Mouse (Mus musculus): ENCODE data around the gene Krtap5-5. TPM values are rescaled to one million over a fixed set of nuclear protein-coding genes. Genes with fewer than 3 reads are reported as not detected.
A peak's percentile ranks its signal among the peaks of the same experiment; 100 is the strongest.
"Not testable (repeated sequence)": the region's sequence is repeated elsewhere in the genome, so short reads cannot be mapped to it uniquely, and the experiment has no call there.

Gene Krtap5-5
- polyA plus RNA-seq (2015; fragmentation: Nextera tagmentation; extraction: Ambion mirVana) = not detected in 2 replicates

DNA sequence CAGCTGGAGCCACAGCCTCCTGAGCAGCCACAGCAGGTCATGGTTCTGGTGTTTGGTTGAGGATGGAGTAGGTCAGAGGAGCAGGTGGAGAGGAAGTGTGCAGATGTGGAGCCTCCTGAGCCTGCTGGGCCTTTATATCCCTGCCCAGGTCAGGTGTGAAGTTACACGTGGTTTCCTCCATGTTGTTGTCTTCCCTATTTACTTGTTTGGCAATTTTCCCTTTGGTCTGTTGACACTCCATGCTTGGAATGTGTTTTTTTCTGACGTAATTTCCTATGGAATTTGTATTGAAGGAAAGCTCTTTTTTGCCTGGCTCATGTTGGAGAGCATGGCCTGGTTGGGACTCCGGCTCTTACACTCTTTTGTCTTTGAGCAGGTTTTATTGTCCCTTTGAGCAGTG is at the start of gene Krtap5-5:
Krtap5-5 (minus strand) TSS at position 101 of the 400 bp plus-strand sequence.
- not testable (repeated sequence) for H3K36me3 ChIP-seq; H3K4me1 ChIP-seq (replicated peaks); H3K4me3 ChIP-seq (replicated peaks); H3K27me3 ChIP-seq (replicated peaks); ATAC-seq; H3K4me2 ChIP-seq (replicated peaks); H3K9ac ChIP-seq; H3K27ac ChIP-seq; H3K9me3 ChIP-seq
- WGBS = 56% methylated on average over 3 of the region's 3 CpGs

DNA sequence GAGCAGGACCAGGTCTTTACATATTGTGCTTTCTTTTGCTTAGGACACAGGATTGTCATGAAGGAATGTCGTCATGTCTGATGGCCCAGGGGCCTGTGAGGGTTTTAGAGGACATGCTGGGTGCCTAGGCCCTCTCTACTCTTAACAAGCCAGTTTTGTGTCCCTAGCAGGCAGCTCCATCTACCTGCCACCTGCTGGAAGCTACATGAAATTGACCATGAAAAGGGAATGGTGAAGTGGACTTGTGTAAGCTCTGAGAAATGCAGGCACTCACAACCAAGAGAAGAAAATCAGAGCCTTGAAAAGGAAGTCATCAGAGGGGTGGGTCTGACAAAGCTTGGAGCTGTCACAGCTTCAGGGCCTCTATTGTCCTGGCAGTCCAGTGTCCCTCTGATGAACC is 49.5 kb upstream of the Krtap5-5 start:
- H3K36me3 ChIP-seq; H3K9ac ChIP-seq; H3K4me3 ChIP-seq (replicated peaks); H3K4me2 ChIP-seq (replicated peaks); H3K27me3 ChIP-seq (replicated peaks); H3K4me1 ChIP-seq (replicated peaks); ATAC-seq; H3K9me3 ChIP-seq; H3K27ac ChIP-seq: not testable (repeated sequence)
- WGBS = 75% methylated on average over 1 of the region's 1 CpGs

DNA sequence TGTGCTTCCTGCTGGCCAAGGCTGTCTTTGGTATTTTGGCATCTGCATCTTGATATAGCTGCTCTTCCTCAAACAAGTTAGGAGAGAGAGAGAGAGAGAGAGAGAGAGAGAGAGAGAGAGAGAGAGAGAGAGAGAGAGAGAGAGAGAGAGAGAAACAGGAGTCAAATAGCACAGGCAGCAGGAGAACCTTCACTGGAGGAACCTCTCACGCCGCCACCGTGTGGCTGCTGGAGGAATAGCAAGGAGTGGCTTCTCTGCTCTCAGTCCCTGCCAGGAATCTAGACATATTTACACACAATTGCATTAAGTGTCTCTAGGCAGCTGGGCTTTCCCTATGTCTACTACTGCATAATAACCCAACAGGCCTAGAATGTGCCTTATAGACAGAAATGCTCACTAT is 48.4 kb upstream of the Krtap5-5 start:
- H3K9me3 ChIP-seq; H3K4me3 ChIP-seq (replicated peaks); H3K27ac ChIP-seq; H3K27me3 ChIP-seq (replicated peaks); H3K9ac ChIP-seq; H3K4me2 ChIP-seq (replicated peaks); H3K4me1 ChIP-seq (replicated peaks); H3K36me3 ChIP-seq: not testable (repeated sequence)
- WGBS = 0% methylated on average over 3 of the region's 3 CpGs
- peak; percentile 75; the same call in 1 of the 2 replicates for ATAC-seq

DNA sequence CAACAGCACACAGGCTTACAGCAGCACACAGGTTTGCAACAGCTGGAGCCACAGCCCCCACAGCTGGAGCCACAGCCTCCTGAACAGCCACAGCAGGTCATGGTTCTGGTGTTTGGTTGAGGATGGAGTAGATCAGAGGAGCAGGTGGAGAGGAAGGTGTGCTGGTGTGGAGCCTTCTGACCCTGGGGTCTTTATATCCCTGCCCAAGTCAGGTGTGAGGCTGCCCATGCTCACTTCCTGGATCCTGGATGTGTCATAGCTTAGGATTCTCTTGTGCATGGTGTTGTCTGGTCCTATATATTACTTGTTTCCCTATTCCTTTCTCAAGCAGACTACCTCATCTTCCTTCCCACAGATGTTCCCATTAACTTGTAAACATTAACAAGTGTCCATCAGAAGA is 44.5 kb upstream of the Krtap5-5 start, which contains the start of gene Gm4559:
Gm4559 (minus strand) TSS at position 101 of the 400 bp plus-strand sequence.
- not testable (repeated sequence) for H3K9me3 ChIP-seq; H3K4me1 ChIP-seq (replicated peaks); H3K36me3 ChIP-seq; ATAC-seq; H3K4me2 ChIP-seq (replicated peaks); H3K4me3 ChIP-seq (replicated peaks); H3K27ac ChIP-seq; H3K9ac ChIP-seq; H3K27me3 ChIP-seq (replicated peaks)

DNA sequence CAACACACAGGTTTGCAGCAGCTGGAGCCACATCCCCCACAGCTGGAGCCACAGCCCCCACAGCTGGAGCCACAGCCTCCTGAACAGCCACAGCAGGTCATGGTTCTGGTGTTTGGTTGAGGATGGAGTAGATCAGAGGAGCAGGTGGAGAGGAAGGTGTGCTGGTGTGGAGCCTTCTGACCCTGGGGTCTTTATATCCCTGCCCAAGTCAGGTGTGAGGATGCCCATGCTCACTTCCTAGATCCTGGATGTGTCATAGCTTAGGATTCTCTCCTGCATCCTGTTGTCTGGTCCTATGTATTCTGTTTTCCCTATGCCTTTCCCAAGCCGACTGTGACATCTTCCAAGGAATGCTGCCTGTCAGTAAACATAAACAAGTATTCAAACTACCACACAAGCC is 28.5 kb upstream of the Krtap5-5 start, which contains the start of gene Gm2431:
Gm2431 (minus strand) TSS at position 101 of the 400 bp plus-strand sequence.
- not testable (repeated sequence) for H3K4me3 ChIP-seq (replicated peaks); ATAC-seq; H3K9me3 ChIP-seq

DNA sequence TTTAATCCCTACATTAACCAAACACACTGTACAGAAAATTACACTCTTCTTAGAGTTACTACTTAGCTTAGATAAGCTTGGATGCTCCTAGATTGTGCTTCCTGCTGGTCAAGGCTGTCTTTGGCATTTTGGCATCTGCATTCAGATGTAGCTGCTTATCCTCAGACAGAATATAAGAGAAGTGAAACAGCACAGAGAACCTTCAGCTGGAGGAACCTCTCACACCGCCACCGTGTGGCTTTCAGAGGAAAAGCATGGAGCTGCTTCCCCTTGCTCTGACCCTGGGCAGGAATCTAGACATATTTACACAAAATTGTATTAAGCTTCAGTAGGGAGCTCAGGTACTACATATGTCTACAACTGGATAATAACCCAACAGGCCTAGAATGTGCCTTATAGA is 25.7 kb upstream of the Krtap5-5 start:
- no peaks in the 10 kb centered on the region for H3K4me1 ChIP-seq (replicated peaks)
- H3K4me3 ChIP-seq (replicated peaks) = no peak overlapping the region
- no peak for ATAC-seq
- H3K36me3 ChIP-seq = no peaks in the 10 kb centered on the region
- no peaks in the 10 kb centered on the region for H3K27me3 ChIP-seq (replicated peaks)
- no peak overlapping the region for H3K4me2 ChIP-seq (replicated peaks)
- WGBS = 0% methylated on average over 2 of the region's 2 CpGs
- H3K9me3 ChIP-seq = no peaks in the 10 kb centered on the region
- no peak overlapping the region for H3K9ac ChIP-seq
- no peak overlapping the region for H3K27ac ChIP-seq

More for the DNA sequence above, 28.5 kb upstream of the Krtap5-5 start, which contains the start of gene Gm2431:
- H3K27me3 ChIP-seq (replicated peaks); H3K9ac ChIP-seq; H3K27ac ChIP-seq; H3K4me1 ChIP-seq (replicated peaks); H3K36me3 ChIP-seq; H3K4me2 ChIP-seq (replicated peaks): not testable (repeated sequence)
- WGBS = 34% methylated on average over 1 of the region's 1 CpGs

DNA sequence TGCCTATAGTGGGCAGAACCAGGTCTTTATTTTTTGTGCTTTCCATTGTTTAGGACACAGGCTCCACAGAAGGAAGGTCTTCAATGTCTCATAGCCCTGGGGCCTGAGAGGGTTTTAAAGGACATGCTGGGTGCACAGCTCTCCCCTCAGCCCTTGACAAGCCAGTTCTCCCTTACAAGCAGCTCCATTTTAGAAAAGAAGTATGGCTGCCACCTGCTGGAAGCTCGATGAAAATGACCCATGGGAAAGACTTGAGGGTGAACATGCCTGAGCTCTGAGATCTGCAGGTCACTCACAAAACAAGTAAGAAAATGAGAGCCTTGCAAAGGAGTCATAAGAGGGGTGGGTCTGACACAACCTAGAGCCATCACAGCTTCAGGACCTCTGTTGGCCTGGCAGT is 20.1 kb upstream of the Krtap5-5 start:
- H3K4me1 ChIP-seq (replicated peaks) = no peaks in the 10 kb centered on the region
- no peak overlapping the region for H3K4me3 ChIP-seq (replicated peaks)
- H3K4me2 ChIP-seq (replicated peaks) = no peak overlapping the region
- H3K36me3 ChIP-seq = no peaks in the 10 kb centered on the region
- 0% methylated on average over 1 of the region's 1 CpGs for WGBS
- H3K9me3 ChIP-seq = no peaks in the 10 kb centered on the region
- no peak overlapping the region for H3K27ac ChIP-seq
- H3K27me3 ChIP-seq (replicated peaks) = no peaks in the 10 kb centered on the region
- no peak overlapping the region for H3K9ac ChIP-seq
- ATAC-seq = no peak

DNA sequence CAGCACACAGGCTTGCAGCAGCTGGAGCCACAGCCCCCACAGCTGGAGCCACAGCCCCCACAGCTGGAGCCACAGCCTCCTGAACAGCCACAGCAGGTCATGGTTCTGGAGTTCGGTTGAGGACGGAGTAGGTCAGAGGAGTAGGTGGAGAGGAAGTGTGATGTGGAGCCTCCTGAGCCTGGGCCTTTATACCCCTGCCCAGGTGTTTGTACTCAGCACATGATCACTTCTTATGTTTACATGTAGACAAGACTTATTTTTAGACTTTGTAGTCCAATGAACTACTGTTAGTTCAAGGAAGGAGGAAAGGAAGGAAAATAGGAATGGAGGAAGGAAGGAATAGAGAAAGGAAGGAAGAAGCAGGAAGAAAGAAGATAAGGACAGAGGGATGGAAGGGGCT is 11.2 kb upstream of the Krtap5-5 start, which contains the start of gene Gm40460:
Gm40460 (minus strand) TSS at position 101 of the 400 bp plus-strand sequence.
- no peak for ATAC-seq

DNA sequence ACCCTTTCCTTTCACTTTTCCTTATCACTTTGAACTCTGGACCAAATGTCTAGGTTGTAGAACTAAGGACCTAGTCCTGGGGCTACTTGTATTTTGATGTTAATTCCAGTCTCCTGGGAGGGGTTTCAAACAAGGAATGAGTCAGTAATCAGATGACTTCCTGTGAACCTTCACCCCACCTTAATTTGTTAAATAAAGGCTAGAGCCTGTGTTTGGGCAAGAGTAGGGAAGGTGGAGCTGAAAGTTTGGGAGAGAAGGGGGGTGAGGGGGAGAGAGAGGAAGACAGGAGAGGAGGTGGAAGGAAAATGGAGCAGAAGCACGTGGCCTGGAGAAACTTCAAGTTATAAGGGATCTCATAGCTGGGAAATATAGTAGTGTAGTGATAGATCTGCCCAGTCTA is 1.8 kb upstream of the Krtap5-5 start:
- WGBS = 32% methylated on average over 1 of the region's 1 CpGs
- no peak overlapping the region for H3K4me2 ChIP-seq (replicated peaks)
- no peak for ATAC-seq
- H3K9ac ChIP-seq = no peak overlapping the region
- H3K4me1 ChIP-seq (replicated peaks) = no peaks in the 10 kb centered on the region
- H3K4me3 ChIP-seq (replicated peaks) = no peak overlapping the region
- H3K9me3 ChIP-seq = no peaks in the 10 kb centered on the region
- H3K27ac ChIP-seq = no peak overlapping the region
- no peaks in the 10 kb centered on the region for H3K27me3 ChIP-seq (replicated peaks)
- no peaks in the 10 kb centered on the region for H3K36me3 ChIP-seq

More for the DNA sequence above, 11.2 kb upstream of the Krtap5-5 start, which contains the start of gene Gm40460:
- no peaks in the 10 kb centered on the region for H3K9me3 ChIP-seq
- no peaks in the 10 kb centered on the region for H3K4me1 ChIP-seq (replicated peaks)
- no peaks in the 10 kb centered on the region for H3K27me3 ChIP-seq (replicated peaks)
- no peaks in the 10 kb centered on the region for H3K36me3 ChIP-seq
- H3K4me3 ChIP-seq (replicated peaks) = no peak within 1 kb of the TSS
- no peak within 1 kb of the TSS for H3K9ac ChIP-seq
- WGBS = 49% methylated on average over 2 of the region's 2 CpGs
- no peak within 1 kb of the TSS for H3K4me2 ChIP-seq (replicated peaks)
- no peak within 1 kb of the TSS for H3K27ac ChIP-seq

DNA sequence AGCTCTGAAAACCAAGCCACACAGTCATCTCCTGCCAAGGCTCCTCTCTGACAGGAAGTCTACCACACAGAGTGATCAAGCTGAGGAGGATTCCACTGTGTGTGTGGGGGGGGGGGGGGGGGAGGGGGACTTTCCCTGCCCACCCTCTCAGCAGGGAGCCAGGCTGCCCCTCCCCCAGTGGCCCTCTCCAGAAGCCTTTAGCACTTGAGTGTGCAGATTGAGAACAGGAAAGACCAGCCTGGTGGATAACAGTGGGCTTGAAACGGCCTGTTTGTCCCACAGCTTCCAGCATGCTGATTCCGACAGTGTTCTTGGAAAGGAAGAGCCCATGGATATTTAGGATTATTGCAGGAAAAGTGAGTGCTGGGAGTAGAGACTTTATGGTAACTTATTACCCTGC is 5.3 kb downstream of the Krtap5-5 start:
- no peak overlapping the region for H3K9ac ChIP-seq
- no peak for ATAC-seq
- 37% methylated on average over 2 of the region's 2 CpGs for WGBS

DNA sequence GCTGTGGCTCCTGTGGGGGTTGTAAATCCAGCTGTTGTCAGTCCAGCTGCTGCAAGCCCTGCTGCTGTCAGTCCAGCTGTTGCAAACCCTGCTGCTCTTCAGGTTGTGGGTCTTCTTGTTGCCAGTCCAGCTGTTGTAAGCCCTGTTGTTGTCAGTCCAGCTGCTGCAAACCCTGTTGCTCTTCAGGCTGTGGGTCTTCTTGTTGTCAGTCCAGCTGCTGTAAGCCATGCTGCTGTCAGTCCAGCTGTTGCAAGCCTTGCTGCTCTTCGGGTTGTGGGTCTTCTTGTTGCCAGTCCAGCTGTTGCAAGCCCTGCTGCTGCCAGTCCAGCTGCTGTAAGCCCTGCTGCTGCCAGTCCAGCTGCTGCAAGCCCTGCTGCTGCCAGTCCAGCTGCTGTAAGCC is 17.6 kb downstream of the Krtap5-5 start:
- not testable (repeated sequence) for H3K9me3 ChIP-seq; H3K27me3 ChIP-seq (replicated peaks); ATAC-seq; H3K4me3 ChIP-seq (replicated peaks); H3K4me2 ChIP-seq (replicated peaks); H3K4me1 ChIP-seq (replicated peaks); H3K27ac ChIP-seq; H3K9ac ChIP-seq; H3K36me3 ChIP-seq
- WGBS = 89% methylated on average over 1 of the region's 1 CpGs

More for the DNA sequence above, 5.3 kb downstream of the Krtap5-5 start:
- no peaks in the 10 kb centered on the region for H3K9me3 ChIP-seq
- no peak overlapping the region for H3K27ac ChIP-seq
- H3K27me3 ChIP-seq (replicated peaks) = no peaks in the 10 kb centered on the region
- H3K4me3 ChIP-seq (replicated peaks) = no peak overlapping the region
- H3K4me1 ChIP-seq (replicated peaks) = no peaks in the 10 kb centered on the region
- H3K36me3 ChIP-seq = no peaks in the 10 kb centered on the region
- H3K4me2 ChIP-seq (replicated peaks) = no peak overlapping the region

DNA sequence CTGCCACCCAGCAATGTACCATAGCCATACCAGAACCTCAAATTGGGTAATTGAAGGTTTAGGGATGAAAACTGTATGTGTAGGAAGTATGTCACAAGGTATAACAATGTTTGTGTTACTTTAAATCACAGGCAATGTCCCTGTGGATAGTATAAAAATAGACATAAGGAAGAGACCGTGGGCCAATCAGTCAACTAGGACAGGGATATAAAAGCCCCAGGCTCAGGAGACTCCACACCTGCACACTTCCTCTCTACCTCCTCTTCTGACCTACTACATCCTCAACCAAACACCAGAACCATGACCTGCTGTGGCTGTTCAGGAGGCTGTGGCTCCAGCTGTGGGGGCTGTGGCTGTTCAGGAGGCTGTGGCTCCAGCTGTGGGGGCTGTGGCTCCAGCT is 18.2 kb downstream of the Krtap5-5 start, which contains the start of gene Gm7579:
Gm7579 (plus strand) TSS at position 301 of the 400 bp plus-strand sequence.
- H3K36me3 ChIP-seq = no peaks in the 10 kb centered on the region
- no peak within 1 kb of the TSS for H3K4me2 ChIP-seq (replicated peaks)
- ATAC-seq = no peak
- no peaks in the 10 kb centered on the region for H3K4me1 ChIP-seq (replicated peaks)
- WGBS = 79% methylated on average over 1 of the region's 1 CpGs
- H3K27ac ChIP-seq = no peak within 1 kb of the TSS
- H3K27me3 ChIP-seq (replicated peaks) = no peaks in the 10 kb centered on the region
- no peak within 1 kb of the TSS for H3K9ac ChIP-seq
- H3K4me3 ChIP-seq (replicated peaks) = no peak within 1 kb of the TSS
- no peaks in the 10 kb centered on the region for H3K9me3 ChIP-seq

DNA sequence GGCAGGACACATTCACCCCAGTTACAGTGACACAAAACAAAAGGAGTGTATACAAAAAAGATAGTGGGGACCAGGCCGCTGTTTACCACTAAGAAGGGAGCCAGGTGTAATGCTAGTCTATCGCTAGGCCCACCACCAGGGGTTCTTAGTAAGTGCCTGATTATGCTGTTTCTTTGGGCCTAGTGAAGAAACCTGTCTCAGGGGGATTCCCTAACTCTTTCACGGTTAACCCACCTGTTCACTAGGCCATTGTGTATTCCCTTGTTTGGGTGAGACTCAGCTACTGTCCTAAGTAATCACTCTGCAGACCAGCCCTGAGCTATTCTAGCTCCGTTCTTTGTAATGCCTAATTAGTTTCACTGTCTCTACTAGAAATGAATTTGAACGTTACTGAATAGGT is 22.9 kb downstream of the Krtap5-5 start:
- H3K4me2 ChIP-seq (replicated peaks); H3K9ac ChIP-seq; H3K36me3 ChIP-seq; H3K4me1 ChIP-seq (replicated peaks); ATAC-seq; H3K27me3 ChIP-seq (replicated peaks); H3K4me3 ChIP-seq (replicated peaks); H3K27ac ChIP-seq; H3K9me3 ChIP-seq: not testable (repeated sequence)
- 85% methylated on average over 5 of the region's 5 CpGs for WGBS

Data from intestine, embryonic 15.5 days (tissue).